Mouse (Mus musculus) heart, postnatal 0 days (tissue): ENCODE measurements at regions not wholly inside any gene's neighbourhood (a gene's known extent, or its start where the extent isn't known, plus 50 kb on each side); places are given as distances from the start of the nearest gene placed in this dataset.

Experiments
- CTCF ChIP-seq: IDR thresholded peaks from 2 replicates; pipeline ENCODE4 v1.5.1; 2016; ENCODE audit warnings: antibody characterized with exemption, control low read depth, low read depth
- EP300 ChIP-seq: IDR thresholded peaks from 2 replicates; pipeline ENCODE4 v1.6.1; 2016; ENCODE audit warnings: antibody characterized with exemption, low read depth

- no peak for TF ChIP-seq CTCF
- TF ChIP-seq EP300, result no peak
These were observed 1181.8 kb upstream of the A1bg start for GRCm38 (mm10) chr15:62104653-62105052.
